Mouse (Mus musculus) midbrain, embryonic 14.5 days (tissue): ENCODE data around the gene Slfnl1. TPM values are rescaled to one million over a fixed set of nuclear protein-coding genes. Genes with fewer than 3 reads are reported as not detected.

ENCODE experiments used
- ATAC-seq: fragments of 200-750 bp; cut with Nextera tagmentation; 2 replicates; pipeline ENCODE4 v1.8.0; 2017; ENCODE audit warnings: moderate number of reproducible peaks, moderate library complexity; ENCODE audit not compliant: low FRiP score, low TSS enrichment
- DNase-seq: peaks from one replicate; pipeline ENCODE4 v3.0.0-alpha.2; 2015
- H3K27ac ChIP-seq: fragments of 300-500 bp; sonication (generic); replicated peaks from 2 replicates; pipeline ENCODE4 v1.5.1; 2014; ENCODE audit warnings: mild to moderate bottlenecking, low read depth, low read length, moderate library complexity
- H3K27me3 ChIP-seq: fragments of 300-500 bp; sonication (generic); 2 replicates; pipeline ENCODE4 v1.6.1; 2014; ENCODE audit warnings: low read length, control low read depth, mixed read lengths; ENCODE audit not compliant: control insufficient read depth, insufficient read depth
- H3K36me3 ChIP-seq: fragments of 300-500 bp; sonication (generic); 2 replicates; pipeline ENCODE4 v1.6.1; 2014; ENCODE audit warnings: low read length, control low read depth; ENCODE audit not compliant: control insufficient read depth, insufficient read depth
- H3K4me1 ChIP-seq: fragments of 300-500 bp; sonication (generic); 2 replicates; pipeline ENCODE4 v1.6.1; 2014; ENCODE audit warnings: mild to moderate bottlenecking, antibody characterized with exemption, low read length, control low read depth; ENCODE audit not compliant: control insufficient read depth, insufficient read depth
- H3K4me2 ChIP-seq: fragments of 300-500 bp; sonication (generic); 2 replicates; pipeline ENCODE4 v1.6.1; 2014; ENCODE audit warnings: mild to moderate bottlenecking, low read length, moderate library complexity
- H3K4me3 ChIP-seq: fragments of 300-500 bp; sonication (generic); replicated peaks from 2 replicates; pipeline ENCODE4 v1.5.1; 2014; ENCODE audit warnings: low read depth, low read length
- H3K9ac ChIP-seq: fragments of 300-500 bp; sonication (generic); replicated peaks from 2 replicates; pipeline ENCODE4 v1.6.1; 2014; ENCODE audit warnings: mild to moderate bottlenecking, low read length, moderate library complexity
- H3K9me3 ChIP-seq: fragments of 300-500 bp; sonication (generic); 2 replicates; pipeline ENCODE4 v1.6.1; 2016; ENCODE audit warnings: low read length, control low read depth, mixed read lengths; ENCODE audit not compliant: control insufficient read depth
- WGBS: fragments of 180-500 bp; shearing (Covaris S2); extraction: QIAGEN DNeasy Blood & Tissue Kit; methylation state at CpG from one replicate; pipeline ENCODE4 v1.1.7; 2014; 5-methylcytosine and 5-hydroxymethylcytosine counted together
- polyA plus RNA-seq: library from polyadenylated mRNA; unstranded; fragments of >200 nt; fragmentation: Nextera tagmentation; extraction: Ambion mirVana; gene quantifications from 2 replicates; pipeline ENCODE4 v1.2.1, GENCODE M21; 2014

Slfnl1 gene
- polyA plus RNA-seq: not detected in 2 replicates

DNA sequence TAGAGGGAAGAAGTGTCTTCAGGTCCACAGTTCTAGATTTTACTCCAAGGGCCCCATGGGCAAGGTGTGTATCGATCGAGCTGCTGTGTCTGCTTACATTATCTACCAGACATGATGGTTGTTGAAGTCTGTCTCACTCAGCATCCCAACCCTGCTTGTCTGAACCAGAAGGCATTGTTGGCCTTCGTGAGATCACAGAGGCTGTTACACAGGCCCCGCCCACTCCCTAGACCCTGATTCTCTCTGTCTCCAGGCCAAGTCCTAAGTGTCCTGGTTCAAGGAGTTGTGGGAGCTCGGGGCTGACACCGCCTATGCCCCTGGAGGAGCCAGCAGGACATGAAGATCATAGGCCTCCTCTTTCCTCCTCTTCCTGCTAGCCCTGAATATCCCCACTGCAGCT lies at the start of gene Slfnl1:
Gene Slfnl1, plus strand, starts transcription at position 246 of the 400 bp plus-strand sequence.
- Histone ChIP-seq H3K4me1 (no peaks in the 10 kb centered on the region), H3K27ac (no peak within 1 kb of the TSS), H3K27me3 (no peaks in the 10 kb centered on the region), H3K36me3 (peaks cover 58% of the 10 kb centered on the region), H3K4me2 (no peak within 1 kb of the TSS), H3K9ac (no peak within 1 kb of the TSS), H3K4me3 (no peak within 1 kb of the TSS), H3K9me3 (no peaks in the 10 kb centered on the region)
- WGBS: 89% methylated on average over 6 of the region's 6 CpGs
- ATAC-seq (no peak), DNase-seq (no peak)

GRCm38 (mm10) chr4:120487707-120488106 lies 44.3 kb upstream of the Slfnl1 start:
- ATAC-seq: no peak
- H3K36me3 ChIP-seq: peaks cover 38% of the 10 kb centered on the region

DNA sequence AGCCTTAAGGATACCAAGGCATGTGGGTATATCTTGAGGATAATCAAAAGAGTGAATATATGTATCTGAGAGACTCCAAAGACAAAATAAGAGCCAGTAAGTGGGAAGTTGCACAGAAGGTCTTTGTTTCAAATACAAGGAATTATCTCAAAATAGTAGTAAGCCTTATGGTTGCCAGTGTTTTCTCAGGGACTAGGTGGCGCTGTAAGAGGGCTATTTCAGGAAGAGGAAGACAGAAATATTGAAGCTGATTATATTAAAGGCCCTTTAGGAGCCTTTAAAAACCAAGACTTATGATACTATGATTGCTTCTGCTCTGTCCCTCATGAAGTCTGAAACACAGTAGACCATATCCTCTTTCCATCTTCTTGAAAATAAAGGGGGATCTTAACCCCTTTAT lies 25.1 kb upstream of the Slfnl1 start:
- no peak overlapping the region for H3K9ac ChIP-seq
- H3K27ac ChIP-seq: no peak overlapping the region
- 95% methylated on average over 1 of the region's 1 CpGs for WGBS
- H3K9me3 ChIP-seq: no peaks in the 10 kb centered on the region
- peaks cover 58% of the 10 kb centered on the region for H3K36me3 ChIP-seq
- no peak overlapping the region for H3K4me2 ChIP-seq
- H3K27me3 ChIP-seq: no peaks in the 10 kb centered on the region
- DNase-seq: no peak
- ATAC-seq: no peak
- H3K4me1 ChIP-seq: no peaks in the 10 kb centered on the region
- H3K4me3 ChIP-seq: no peak overlapping the region

More at GRCm38 (mm10) chr4:120487707-120488106, 44.3 kb upstream of the Slfnl1 start:
- Histone ChIP-seq H3K4me3 (no peak overlapping the region), H3K27me3 (no peaks in the 10 kb centered on the region), H3K27ac (no peak overlapping the region), H3K9ac (no peak overlapping the region), H3K4me2 (no peak overlapping the region), H3K4me1 (no peaks in the 10 kb centered on the region), H3K9me3 (no peaks in the 10 kb centered on the region)
- DNase-seq: no peak
- 44% methylated on average over 1 of the region's 1 CpGs for WGBS

DNA sequence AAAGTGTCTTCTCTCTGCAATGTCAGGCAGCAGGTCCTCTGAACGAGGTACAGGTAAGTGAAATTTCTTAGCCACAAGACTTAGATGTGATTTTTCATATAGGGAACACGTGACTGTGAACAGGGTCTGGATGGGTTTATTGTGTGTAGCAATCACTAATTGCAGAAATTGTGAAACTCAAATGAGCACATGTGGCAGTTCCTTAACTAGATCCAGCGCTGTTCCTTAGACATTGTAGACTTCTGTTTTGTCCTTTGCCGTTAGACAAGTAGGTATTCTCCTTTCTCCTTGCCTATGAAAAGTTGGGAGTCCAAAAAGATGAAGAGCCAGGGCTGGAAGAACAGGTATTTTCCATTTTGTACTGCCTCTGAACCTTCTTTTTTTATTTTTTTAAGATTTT lies 20.8 kb upstream of the Slfnl1 start:
- H3K4me3 ChIP-seq: no peak overlapping the region
- peaks cover 58% of the 10 kb centered on the region for H3K36me3 ChIP-seq
- no peaks in the 10 kb centered on the region for H3K9me3 ChIP-seq
- H3K4me1 ChIP-seq: no peaks in the 10 kb centered on the region
- H3K27me3 ChIP-seq: no peaks in the 10 kb centered on the region
- DNase-seq: no peak
- ATAC-seq: no peak
- H3K27ac ChIP-seq: no peak overlapping the region
- no peak overlapping the region for H3K9ac ChIP-seq
- 95% methylated on average over 4 of the region's 4 CpGs for WGBS
- H3K4me2 ChIP-seq: no peak overlapping the region

DNA sequence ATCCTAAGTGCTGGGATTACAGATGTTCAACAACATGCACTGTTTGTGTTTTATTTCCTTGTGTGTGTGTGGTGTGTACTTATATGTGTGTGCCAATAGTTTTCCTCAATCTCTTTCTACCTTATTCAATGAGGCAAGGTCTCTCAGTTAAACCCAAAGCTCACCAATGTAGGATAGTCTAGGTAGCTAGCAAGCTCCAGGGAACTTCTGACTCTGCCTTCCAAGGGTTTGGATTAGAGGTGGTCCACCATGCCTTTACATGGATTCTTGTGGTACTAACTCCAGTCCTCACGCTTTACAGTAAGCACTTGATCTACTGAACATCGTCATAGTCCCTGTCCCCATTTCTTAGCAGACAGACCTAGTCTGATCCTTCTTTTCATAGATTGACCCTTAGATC lies 17.7 kb upstream of the Slfnl1 start:
- 99% methylated on average over 2 of the region's 2 CpGs for WGBS
- no peaks in the 10 kb centered on the region for H3K4me1 ChIP-seq
- H3K4me2 ChIP-seq: no peak overlapping the region
- H3K9me3 ChIP-seq: no peaks in the 10 kb centered on the region
- ATAC-seq (no peak), DNase-seq (no peak)
- H3K27ac ChIP-seq: no peak overlapping the region
- H3K9ac ChIP-seq: no peak overlapping the region
- H3K36me3 ChIP-seq: peaks cover 59% of the 10 kb centered on the region
- H3K4me3 ChIP-seq: no peak overlapping the region
- no peaks in the 10 kb centered on the region for H3K27me3 ChIP-seq

DNA sequence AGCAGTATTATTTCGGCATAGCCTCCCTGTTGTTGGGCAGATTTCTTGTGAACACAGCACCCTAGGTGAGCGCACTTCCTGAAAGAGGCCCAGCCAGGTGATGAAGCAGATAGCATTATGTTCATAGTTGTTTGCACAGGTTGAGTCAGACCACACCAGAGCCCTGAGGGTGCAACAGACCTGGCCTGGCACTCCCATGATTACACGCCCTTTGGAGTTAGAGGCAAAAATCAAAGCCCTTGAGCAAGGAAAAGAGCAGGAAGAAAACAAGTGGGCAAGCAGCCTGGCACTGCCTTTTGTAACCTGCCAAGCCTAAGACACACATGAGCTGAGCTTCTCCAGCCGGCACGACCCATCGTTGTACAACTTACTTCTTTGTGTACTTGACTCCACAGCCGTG lies 15.5 kb upstream of the Slfnl1 start:
- peaks cover 55% of the 10 kb centered on the region for H3K36me3 ChIP-seq
- no peaks in the 10 kb centered on the region for H3K4me1 ChIP-seq
- no peaks in the 10 kb centered on the region for H3K27me3 ChIP-seq
- H3K9me3 ChIP-seq: no peaks in the 10 kb centered on the region
- H3K4me2 ChIP-seq: no peak overlapping the region
- 97% methylated on average over 7 of the region's 7 CpGs for WGBS
- H3K4me3 ChIP-seq: no peak overlapping the region
- DNase-seq (no peak), ATAC-seq (no peak)
- no peak overlapping the region for H3K9ac ChIP-seq
- H3K27ac ChIP-seq: no peak overlapping the region

DNA sequence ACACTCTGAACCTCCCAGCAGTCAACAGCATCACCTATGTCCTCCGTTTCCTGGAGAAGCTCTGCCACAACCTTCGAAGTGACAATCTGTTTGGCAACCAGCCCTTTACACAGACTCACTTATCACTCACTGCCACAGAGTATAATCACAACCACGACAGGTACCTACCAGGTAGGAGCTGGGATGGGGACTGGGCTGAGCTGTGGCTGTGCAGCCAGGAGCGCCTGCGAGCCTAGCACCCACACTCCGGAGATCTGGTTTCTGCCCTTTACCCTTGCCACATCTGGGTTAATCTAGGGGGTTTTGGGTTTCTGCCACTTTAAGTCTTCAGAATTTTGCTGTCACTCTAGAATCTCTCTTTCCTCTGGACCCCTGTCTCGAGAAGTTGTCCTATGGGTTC lies 15.1 kb upstream of the Slfnl1 start:
- H3K27me3 ChIP-seq: no peaks in the 10 kb centered on the region
- H3K36me3 ChIP-seq: peaks cover 57% of the 10 kb centered on the region
- no peaks in the 10 kb centered on the region for H3K4me1 ChIP-seq
- no peak for ATAC-seq
- H3K4me3 ChIP-seq: no peak overlapping the region
- no peaks in the 10 kb centered on the region for H3K9me3 ChIP-seq
- H3K4me2 ChIP-seq: no peak overlapping the region
- no peak for DNase-seq
- H3K27ac ChIP-seq: no peak overlapping the region
- no peak overlapping the region for H3K9ac ChIP-seq
- WGBS: 92% methylated on average over 7 of the region's 7 CpGs

GRCm38 (mm10) chr4:120517335-120517734 lies 14.7 kb upstream of the Slfnl1 start:
- no peak overlapping the region for H3K27ac ChIP-seq
- H3K36me3 ChIP-seq: peaks cover 61% of the 10 kb centered on the region
- H3K9ac ChIP-seq: no peak overlapping the region
- WGBS: 87% methylated on average over 4 of the region's 4 CpGs
- no peak for ATAC-seq
- no peak for DNase-seq
- no peaks in the 10 kb centered on the region for H3K27me3 ChIP-seq
- no peak overlapping the region for H3K4me3 ChIP-seq
- H3K4me1 ChIP-seq: no peaks in the 10 kb centered on the region
- H3K4me2 ChIP-seq: no peak overlapping the region
- H3K9me3 ChIP-seq: no peaks in the 10 kb centered on the region

- no peak overlapping the region for H3K27ac ChIP-seq
- peaks cover 82% of the 10 kb centered on the region for H3K36me3 ChIP-seq
- no peak overlapping the region for H3K4me2 ChIP-seq
- H3K27me3 ChIP-seq: no peaks in the 10 kb centered on the region
- DNase-seq (no peak), ATAC-seq (no peak)
- no peaks in the 10 kb centered on the region for H3K4me1 ChIP-seq
- H3K9ac ChIP-seq: no peak overlapping the region
- no peak overlapping the region for H3K4me3 ChIP-seq
- WGBS: 81% methylated on average over 5 of the region's 5 CpGs
- H3K9me3 ChIP-seq: no peaks in the 10 kb centered on the region
Observed at GRCm38 (mm10) chr4:120521761-120522160, 10.3 kb upstream of the Slfnl1 start.
